ENCODE assay signal across 16 mouse cellular contexts in the genomic region with DNA sequence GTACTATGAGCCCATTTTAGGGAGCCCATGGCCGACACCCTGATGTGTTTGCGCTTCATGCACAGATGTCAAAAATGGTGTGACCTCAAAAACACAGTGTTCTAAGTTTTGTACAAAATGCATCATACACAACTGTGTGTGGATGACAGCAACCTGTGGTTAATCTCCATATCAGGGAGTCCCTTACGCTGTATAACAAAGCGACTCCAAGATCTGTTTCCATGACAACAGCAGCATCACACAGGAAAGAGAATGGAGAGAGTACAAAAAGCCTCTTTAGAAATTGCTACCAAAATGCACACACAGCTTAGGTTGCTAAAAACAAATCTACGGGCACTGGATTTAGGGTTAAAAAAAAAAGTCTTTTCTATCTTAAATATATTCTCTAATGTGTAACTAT.
DNase-seq lines count a peak whose midpoint lies in the region; ATAC-seq lines count a peak whose summit lies in the region.
"Had no signal": no experiment of that assay in that cellular context is flagged by ENCODE, and none has a peak within 500 bp of the region (broad histone marks: within the 10 kb centered on the region; RNA-seq: fewer than 3 reads in every experiment).

No protein-coding gene starts in this region.

- no peak overlapping the region for H3K4me3 ChIP-seq in midbrain, embryonic 14.5 days (replicated peaks; ENCODE audit: low read depth, low read length)
- H3K4me3 ChIP-seq in midbrain, embryonic 11.5 days (ENCODE audit: low read depth, low read length), result no peak overlapping the region
- no peak overlapping the region for H3K4me3 ChIP-seq in hindbrain, embryonic 16.5 days (ENCODE audit: low read length)
- H3K4me3 ChIP-seq: heart, embryonic 10.5 days had no signal

- peak; percentile 70; the same call in 1 of the 2 replicates for ATAC-seq in midbrain, embryonic 14.5 days (ENCODE audit: low FRiP score, low TSS enrichment)
- ATAC-seq in midbrain, embryonic 11.5 days (ENCODE audit: low FRiP score), result no peak
- ATAC-seq in hindbrain, embryonic 16.5 days, result peak; percentile 69; the same call in 1 of the 2 replicates
- ATAC-seq: Patski had no signal

- no peak overlapping the region for H3K9ac ChIP-seq in midbrain, embryonic 14.5 days (replicated peaks; ENCODE audit: low read length)
- no peak overlapping the region for H3K9ac ChIP-seq in midbrain, embryonic 11.5 days (ENCODE audit: low read length)
- H3K9ac ChIP-seq in hindbrain, embryonic 16.5 days (ENCODE audit: low read depth, low read length), result no peak overlapping the region

- peak; percentile 87 for DNase-seq in midbrain, embryonic 14.5 days
- no peak for DNase-seq in midbrain, embryonic 11.5 days (ENCODE audit: low spot score, missing footprints)
- DNase-seq in brain, adult 2 months (ENCODE audit: low read depth, low spot score), result peak; percentile 86
- DNase-seq in B cell, adult 2 months, result no peak
- no peak for DNase-seq in spleen, postnatal 14 days (ENCODE audit: low spot score in 2 of 2)
- DNase-seq in urinary bladder, postnatal 25 days (ENCODE audit: low spot score), result no peak
- DNase-seq: cerebellum, adult 8-10 months; gastrocnemius, postnatal 14 days; heart, postnatal 36 days; kidney, adult 18-20 months; kidney, postnatal 25 days; lung, adult 2 months; lung, postnatal 4 days had no signal

- H3K9me3 ChIP-seq in midbrain, embryonic 14.5 days (ENCODE audit: control insufficient read depth, low read length), result no peaks in the 10 kb centered on the region
- no peaks in the 10 kb centered on the region for H3K9me3 ChIP-seq in midbrain, embryonic 11.5 days (ENCODE audit: control insufficient read depth, low read length)
- H3K9me3 ChIP-seq in hindbrain, embryonic 16.5 days (ENCODE audit: control insufficient read depth, low read length), result no peaks in the 10 kb centered on the region
- H3K9me3 ChIP-seq: heart, embryonic 10.5 days had no signal

- WGBS in midbrain, embryonic 14.5 days, result 43% methylated on average over 5 of the region's 5 CpGs
- 65% methylated on average over 5 of the region's 5 CpGs for WGBS in midbrain, embryonic 11.5 days
- 50% methylated on average over 5 of the region's 5 CpGs for WGBS in hindbrain, embryonic 16.5 days

- H3K27me3 ChIP-seq in midbrain, embryonic 14.5 days (ENCODE audit: control insufficient read depth, insufficient read depth, low read length), result no peaks in the 10 kb centered on the region
- H3K27me3 ChIP-seq in midbrain, embryonic 11.5 days (ENCODE audit: control insufficient read depth, insufficient read depth, low read length), result no peaks in the 10 kb centered on the region
- no peaks in the 10 kb centered on the region for H3K27me3 ChIP-seq in hindbrain, embryonic 16.5 days (replicated peaks; ENCODE audit: control insufficient read depth, insufficient read depth, low read length)
- H3K27me3 ChIP-seq: Patski had no signal

- H3K4me2 ChIP-seq in midbrain, embryonic 14.5 days (ENCODE audit: low read length), result no peak overlapping the region
- H3K4me2 ChIP-seq in midbrain, embryonic 11.5 days, result no peak overlapping the region
- H3K4me2 ChIP-seq in hindbrain, embryonic 16.5 days (ENCODE audit: low read length), result no peak overlapping the region

- peaks cover 8% of the 10 kb centered on the region; the same call in 1 of the 2 replicates for H3K4me1 ChIP-seq in midbrain, embryonic 14.5 days (ENCODE audit: control insufficient read depth, insufficient read depth, low read length)
- H3K4me1 ChIP-seq in midbrain, embryonic 11.5 days (ENCODE audit: control insufficient read depth, insufficient read depth, low read length), result no peaks in the 10 kb centered on the region
- H3K4me1 ChIP-seq in hindbrain, embryonic 16.5 days (ENCODE audit: control insufficient read depth, insufficient read depth, low read depth, low read length), result peaks cover 3% of the 10 kb centered on the region; the same call in 1 of the 2 replicates

- no peaks in the 10 kb centered on the region for H3K36me3 ChIP-seq in midbrain, embryonic 14.5 days (ENCODE audit: control insufficient read depth, insufficient read depth, low read length)
- no peaks in the 10 kb centered on the region for H3K36me3 ChIP-seq in midbrain, embryonic 11.5 days (ENCODE audit: control insufficient read depth, insufficient read depth, low read length)
- H3K36me3 ChIP-seq in hindbrain, embryonic 16.5 days (ENCODE audit: control insufficient read depth, insufficient read depth, low read length), result no peaks in the 10 kb centered on the region
- H3K36me3 ChIP-seq: heart, embryonic 10.5 days had no signal

- H3K27ac ChIP-seq in midbrain, embryonic 14.5 days (replicated peaks; ENCODE audit: low read depth, low read length), result no peak overlapping the region
- no peak overlapping the region for H3K27ac ChIP-seq in midbrain, embryonic 11.5 days (ENCODE audit: low read depth, low read length)
- H3K27ac ChIP-seq in hindbrain, embryonic 16.5 days (ENCODE audit: low read depth, low read length), result no peak overlapping the region
- H3K27ac ChIP-seq: heart, embryonic 10.5 days had no signal

Comparison
In these comparisons a context has a peak if more than half of its experiments do, and no peak if none do; other contexts are left out.
1. DNase-seq: peak in midbrain, embryonic 14.5 days (single experiment) and brain, adult 2 months (single experiment); none in midbrain, embryonic 11.5 days (single experiment), B cell, adult 2 months (0 of 2), spleen, postnatal 14 days (0 of 2) and urinary bladder, postnatal 25 days (single experiment).